Mouse (Mus musculus) intestine, embryonic 14.5 days (tissue): ENCODE results near the gene Mrps21. TPM values are rescaled to one million over a fixed set of nuclear protein-coding genes. Genes with fewer than 3 reads are reported as not detected.

Source experiments
- ATAC-seq: fragments of 200-750 bp; cut with Nextera tagmentation; replicated peaks from 2 replicates; pipeline ENCODE4 v1.8.0; 2017; ENCODE audit warnings: low read depth, moderate number of reproducible peaks, moderate TSS enrichment, moderate library complexity; ENCODE audit not compliant: low FRiP score, low TSS enrichment
- DNase-seq: peaks from one replicate; pipeline ENCODE4 v3.0.0-alpha.2; 2018; ENCODE audit warnings: low spot score
- H3K27ac ChIP-seq: fragments of 300-500 bp; sonication (generic); 2 replicates; pipeline ENCODE4 v1.5.1; 2014; ENCODE audit warnings: low read depth, mild to moderate bottlenecking, control low read depth
- H3K27me3 ChIP-seq: fragments of 300-500 bp; sonication (generic); replicated peaks from 2 replicates; pipeline ENCODE4 v1.6.1; 2014; ENCODE audit warnings: low read length, control low read depth; ENCODE audit not compliant: control insufficient read depth, insufficient read depth
- H3K36me3 ChIP-seq: fragments of 300-500 bp; sonication (generic); 2 replicates; pipeline ENCODE4 v1.6.1; 2014; ENCODE audit warnings: low read length, control low read depth; ENCODE audit not compliant: control insufficient read depth, insufficient read depth
- H3K4me1 ChIP-seq: fragments of 300-500 bp; sonication (generic); replicated peaks from 2 replicates; pipeline ENCODE4 v1.6.1; 2014; ENCODE audit warnings: low read length, control low read depth, mixed read lengths; ENCODE audit not compliant: control insufficient read depth, insufficient read depth
- H3K4me2 ChIP-seq: fragments of 300-500 bp; sonication (generic); 2 replicates; pipeline ENCODE4 v1.6.1; 2014; ENCODE audit warnings: low read length
- H3K4me3 ChIP-seq: fragments of 300-500 bp; sonication (generic); 2 replicates; pipeline ENCODE4 v1.5.1; 2014; ENCODE audit warnings: low read depth, low read length, control low read depth, mixed read lengths
- H3K9ac ChIP-seq: fragments of 300-500 bp; sonication (generic); 2 replicates; pipeline ENCODE4 v1.6.1; 2014; ENCODE audit warnings: mild to moderate bottlenecking, low read length
- H3K9me3 ChIP-seq: fragments of 300-500 bp; sonication (generic); 2 replicates; pipeline ENCODE4 v1.6.1; 2016; ENCODE audit warnings: low read length, control low read depth; ENCODE audit not compliant: control insufficient read depth
- WGBS: fragments of 180-500 bp; shearing (Covaris S2); extraction: QIAGEN DNeasy Blood & Tissue Kit; methylation state at CpG from one replicate; pipeline ENCODE4 v1.1.7; 2014; 5-methylcytosine and 5-hydroxymethylcytosine counted together
- polyA plus RNA-seq: library from polyadenylated mRNA; unstranded; fragments of >200 nt; fragmentation: Nextera tagmentation; extraction: Ambion mirVana; gene quantifications from 2 replicates; pipeline ENCODE4 v1.2.1, GENCODE M21; 2014

Mrps21 gene
- polyA plus RNA-seq, 1 experiment from 2014 or later = 343 TPM

- Histone ChIP-seq H3K4me2 (peak within 1 kb of the TSS; percentile 69), H3K4me1 (peaks cover 5% of the 10 kb centered on the region)
Observed at GRCm38 (mm10) chr3:95818571-95819288, 52.6 kb downstream of the Mrps21 start, which contains the start of gene Rprd2. Rprd2 (minus strand) TSS chr3:95818863.

GRCm38 (mm10) chr3:95818026-95818511 is 53.2 kb downstream of the Mrps21 start:
- ATAC-seq (peak; percentile 4; the same call in 1 of the 2 replicates), DNase-seq (peak; percentile 86)
- no peaks in the 10 kb centered on the region for H3K9me3 ChIP-seq

More at GRCm38 (mm10) chr3:95818571-95819288, 52.6 kb downstream of the Mrps21 start, which contains the start of gene Rprd2:
- DNase-seq = peak; percentile 91
- Histone ChIP-seq H3K9ac (peak within 1 kb of the TSS; percentile 96), H3K27ac (peak within 1 kb of the TSS; percentile 99), H3K27me3 (no peaks in the 10 kb centered on the region), H3K4me3 (peak within 1 kb of the TSS; percentile 76), H3K36me3 (no peaks in the 10 kb centered on the region), H3K9me3 (no peaks in the 10 kb centered on the region)
- peak; percentile 67 for ATAC-seq
- WGBS = under 1% methylated on average over 58 of the region's 60 CpGs

GRCm38 (mm10) chr3:95816681-95817080 is 54.6 kb downstream of the Mrps21 start:
- H3K9me3 ChIP-seq = no peaks in the 10 kb centered on the region
- H3K4me3 ChIP-seq = no peak overlapping the region
- H3K36me3 ChIP-seq = peaks cover 4% of the 10 kb centered on the region
- no peak for ATAC-seq
- H3K4me1 ChIP-seq = peaks cover 5% of the 10 kb centered on the region
- H3K4me2 ChIP-seq = peak overlapping the region; percentile 69
- no peaks in the 10 kb centered on the region for H3K27me3 ChIP-seq
- H3K9ac ChIP-seq = no peak overlapping the region
- no peak for DNase-seq
- no peak overlapping the region for H3K27ac ChIP-seq
- 94% methylated on average over 3 of the region's 3 CpGs for WGBS

More at GRCm38 (mm10) chr3:95818026-95818511, 53.2 kb downstream of the Mrps21 start:
- WGBS = under 1% methylated on average over 21 of the region's 21 CpGs
- Histone ChIP-seq H3K36me3 (no peaks in the 10 kb centered on the region), H3K4me1 (peaks cover 5% of the 10 kb centered on the region), H3K27ac (peak overlapping the region; percentile 99), H3K4me3 (peak overlapping the region; percentile 76), H3K4me2 (peak overlapping the region; percentile 69), H3K27me3 (no peaks in the 10 kb centered on the region), H3K9ac (peak overlapping the region; percentile 96)

Other genes with a start within 250 kb of the Mrps21 start
- 71.8 and 75.6 TPM in 2 replicates for gene Ensa, start 246.5 kb downstream of the Mrps21 start, polyA plus RNA-seq
- gene Mcl1, start 212.7 kb downstream of the Mrps21 start, polyA plus RNA-seq = 49.8 and 57.5 TPM in 2 replicates
- gene Adamtsl4, start 183.6 kb downstream of the Mrps21 start, polyA plus RNA-seq = 1.2 and 2.6 TPM in 2 replicates
- gene Ecm1, start 131.9 kb downstream of the Mrps21 start, polyA plus RNA-seq = 23.2 and 26.3 TPM in 2 replicates
- 55.4 and 55.8 TPM in 2 replicates for gene Tars2, start 111.3 kb downstream of the Mrps21 start, polyA plus RNA-seq
- gene Rprd2, start 52.7 kb downstream of the Mrps21 start, polyA plus RNA-seq = 19.8 and 21.2 TPM in 2 replicates
- 50.3 and 54.0 TPM in 2 replicates for gene Prpf3, start 15.6 kb downstream of the Mrps21 start, polyA plus RNA-seq
- 6.7 and 7.9 TPM in 2 replicates for gene Ciart, start 10.7 kb upstream of the Mrps21 start, polyA plus RNA-seq
- 20.8 and 23.9 TPM in 2 replicates for gene BC028528, start 20.5 kb upstream of the Mrps21 start, polyA plus RNA-seq
- 40.4 and 44.1 TPM in 2 replicates for gene Aph1a, start 22.4 kb upstream of the Mrps21 start, polyA plus RNA-seq
- gene Car14, start 33.2 kb upstream of the Mrps21 start, polyA plus RNA-seq = 2.7 and 4.3 TPM in 2 replicates
- 54.3 and 61.2 TPM in 2 replicates for gene Anp32e, start 57.7 kb upstream of the Mrps21 start, polyA plus RNA-seq
- 33.3 and 35.0 TPM in 2 replicates for gene Plekho1, start 124.5 kb upstream of the Mrps21 start, polyA plus RNA-seq
- 20.6 and 25.8 TPM in 2 replicates for gene Vps45, start 186.9 kb upstream of the Mrps21 start, polyA plus RNA-seq
- gene Otud7b, start 233.0 kb upstream of the Mrps21 start, polyA plus RNA-seq = 14.0 and 14.8 TPM in 2 replicates